In genomic region chr8:10945490-10945889, GRCm38 (mm10) we compare ENCODE assay signal across 8 mouse cellular contexts.
DNase-seq lines count a peak whose midpoint lies in the region; ATAC-seq lines count a peak whose summit lies in the region.

No protein-coding gene starts in this region.

- H3K9me3 ChIP-seq in liver, embryonic 11.5 days (ENCODE audit: control insufficient read depth, low read length) = no peaks in the 10 kb centered on the region
- no peaks in the 10 kb centered on the region for H3K9me3 ChIP-seq in forebrain, embryonic 16.5 days (ENCODE audit: control insufficient read depth, low read length)
- no peaks in the 10 kb centered on the region for H3K9me3 ChIP-seq in limb, embryonic 13.5 days
- no peaks in the 10 kb centered on the region for H3K9me3 ChIP-seq in neural tube, embryonic 13.5 days

- no peaks in the 10 kb centered on the region for H3K27me3 ChIP-seq in liver, embryonic 11.5 days (replicated peaks; ENCODE audit: control insufficient read depth, insufficient read depth, low read length)
- no peaks in the 10 kb centered on the region for H3K27me3 ChIP-seq in forebrain, embryonic 16.5 days (replicated peaks; ENCODE audit: control insufficient read depth, insufficient read depth, low read length)
- no peaks in the 10 kb centered on the region for H3K27me3 ChIP-seq in limb, embryonic 13.5 days
- peaks cover 13% of the 10 kb centered on the region for H3K27me3 ChIP-seq in neural tube, embryonic 13.5 days

- peaks cover 23% of the 10 kb centered on the region; the same call in 1 of the 2 replicates for H3K4me1 ChIP-seq in liver, embryonic 11.5 days (replicated peaks; ENCODE audit: control insufficient read depth, insufficient read depth, low read length)
- H3K4me1 ChIP-seq in forebrain, embryonic 16.5 days (replicated peaks; ENCODE audit: control insufficient read depth, insufficient read depth, low read length) = peaks cover 14% of the 10 kb centered on the region
- peaks cover 50% of the 10 kb centered on the region for H3K4me1 ChIP-seq in limb, embryonic 13.5 days
- H3K4me1 ChIP-seq in neural tube, embryonic 13.5 days (replicated peaks) = peaks cover 22% of the 10 kb centered on the region

- DNase-seq in liver, embryonic 11.5 days (ENCODE audit: low spot score) = no peak
- no peak for DNase-seq in liver
- DNase-seq in layer of hippocampus, postnatal 25 days (ENCODE audit: extremely low spot score in 1 of 2, low spot score in 1 of 2) = no peak
- no peak for DNase-seq in spleen, postnatal 36 days (ENCODE audit: low spot score in 2 of 2)
- no peak for DNase-seq in left cerebral cortex, postnatal 4 days

- no peak for ATAC-seq in liver, embryonic 11.5 days (replicated peaks; ENCODE audit: low FRiP score)
- ATAC-seq in forebrain, embryonic 16.5 days = peak; percentile 10; the same call in 1 of the 2 replicates
- ATAC-seq in limb, embryonic 13.5 days (ENCODE audit: low FRiP score, low read depth) = no peak
- ATAC-seq in neural tube, embryonic 13.5 days (ENCODE audit: low read depth) = peak; percentile 41; the same call in 1 of the 2 replicates

- H3K4me3 ChIP-seq in liver, embryonic 11.5 days (ENCODE audit: low read depth, low read length) = no peak overlapping the region
- H3K4me3 ChIP-seq in forebrain, embryonic 16.5 days (replicated peaks; ENCODE audit: low read length) = no peak overlapping the region
- no peak overlapping the region for H3K4me3 ChIP-seq in limb, embryonic 13.5 days
- no peak overlapping the region for H3K4me3 ChIP-seq in neural tube, embryonic 13.5 days

- peak overlapping the region; percentile 69; the same call in 1 of the 2 replicates for H3K27ac ChIP-seq in liver, embryonic 11.5 days (ENCODE audit: low read depth, low read length)
- H3K27ac ChIP-seq in forebrain, embryonic 16.5 days (ENCODE audit: low read length) = no peak overlapping the region
- H3K27ac ChIP-seq in limb, embryonic 13.5 days = peak overlapping the region; percentile 89
- peak overlapping the region; percentile 69; the same call in 1 of the 2 replicates for H3K27ac ChIP-seq in neural tube, embryonic 13.5 days (replicated peaks)

- H3K4me2 ChIP-seq in liver, embryonic 11.5 days = peak overlapping the region; percentile 64; the same call in 1 of the 2 replicates
- no peak overlapping the region for H3K4me2 ChIP-seq in forebrain, embryonic 16.5 days (ENCODE audit: low read length)
- H3K4me2 ChIP-seq in limb, embryonic 13.5 days (replicated peaks) = peak overlapping the region; percentile 59
- H3K4me2 ChIP-seq in neural tube, embryonic 13.5 days = no peak overlapping the region

- WGBS in liver, embryonic 11.5 days = 56% methylated on average over 2 of the region's 2 CpGs
- WGBS in forebrain, embryonic 16.5 days = 69% methylated on average over 2 of the region's 2 CpGs
- WGBS in limb, embryonic 13.5 days = 65% methylated on average over 2 of the region's 2 CpGs
- WGBS in neural tube, embryonic 13.5 days = 70% methylated on average over 2 of the region's 2 CpGs

- intact Hi-C loops in left cerebral cortex, postnatal 4 days (cut with DNase I) = no loop called here

- no peaks in the 10 kb centered on the region for H3K36me3 ChIP-seq in liver, embryonic 11.5 days (ENCODE audit: control insufficient read depth, insufficient read depth, low read length)
- no peaks in the 10 kb centered on the region for H3K36me3 ChIP-seq in forebrain, embryonic 16.5 days (ENCODE audit: control insufficient read depth, insufficient read depth)
- no peaks in the 10 kb centered on the region for H3K36me3 ChIP-seq in limb, embryonic 13.5 days
- no peaks in the 10 kb centered on the region for H3K36me3 ChIP-seq in neural tube, embryonic 13.5 days

- H3K9ac ChIP-seq in liver, embryonic 11.5 days (ENCODE audit: low read depth, low read length) = 0 out of 2 replicates have a peak overlapping the region, but pooled peaks have one; percentile 31
- H3K9ac ChIP-seq in forebrain, embryonic 16.5 days (replicated peaks; ENCODE audit: low read depth, low read length) = peak overlapping the region; percentile 44; the same call in 1 of the 2 replicates
- H3K9ac ChIP-seq in limb, embryonic 13.5 days = no peak overlapping the region
- 0 out of 2 replicates have a peak overlapping the region, but pooled peaks have one; percentile 34 for H3K9ac ChIP-seq in neural tube, embryonic 13.5 days

Comparison
In these comparisons a context has a peak if more than half of its experiments do, and no peak if none do; other contexts are left out.
1. ATAC-seq: peak in forebrain, embryonic 16.5 days (single experiment) and neural tube, embryonic 13.5 days (single experiment); none in liver, embryonic 11.5 days (single experiment) and limb, embryonic 13.5 days (single experiment).
2. H3K4me2 ChIP-seq: peak in liver, embryonic 11.5 days (single experiment) and limb, embryonic 13.5 days (single experiment); none in forebrain, embryonic 16.5 days (single experiment) and neural tube, embryonic 13.5 days (single experiment).